Mouse (Mus musculus) spleen, adult 12 weeks (tissue): Measurements from ENCODE around the gene Copz2.

Experiments
- DNase-seq: peaks from one replicate; pipeline ENCODE4 v3.0.0; 2022; ENCODE audit warnings: low spot score

Copz2 gene

DNA sequence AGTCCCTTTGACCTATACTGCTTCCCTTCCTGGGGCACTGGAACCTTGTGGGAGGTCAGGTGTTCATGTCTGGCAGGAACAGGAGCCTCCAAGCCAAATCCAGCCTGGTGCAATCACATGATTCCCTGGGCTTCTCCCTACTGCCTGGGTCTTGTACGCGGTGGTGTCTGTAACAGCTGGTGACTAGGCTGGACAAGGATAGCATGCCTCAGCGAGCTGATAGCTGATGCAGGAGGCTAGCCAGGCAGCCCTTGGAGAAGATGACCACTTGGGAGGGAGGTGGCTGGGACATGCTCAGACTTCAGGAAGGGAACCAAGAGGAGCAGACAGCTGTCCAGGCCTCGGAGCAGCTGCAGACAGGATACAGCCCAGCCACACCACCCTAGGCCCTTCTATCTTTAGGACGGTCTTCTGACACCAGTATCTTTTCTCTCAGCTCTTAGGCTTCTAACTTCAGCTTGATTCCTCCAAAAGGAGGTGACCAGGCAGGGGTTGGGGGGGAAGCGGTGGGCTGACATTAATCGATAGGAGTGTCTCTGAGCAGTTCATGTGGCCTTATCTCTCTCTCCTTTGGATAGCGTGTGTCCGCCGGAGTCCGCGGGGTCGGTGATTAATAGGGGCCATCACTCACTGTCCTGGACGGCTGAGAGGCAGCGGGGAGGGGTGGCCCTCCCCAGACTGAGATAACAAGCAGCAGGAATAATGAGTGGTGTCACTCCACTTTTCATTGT is 56.9 kb downstream of the Copz2 start:
- no peak for DNase-seq

DNA sequence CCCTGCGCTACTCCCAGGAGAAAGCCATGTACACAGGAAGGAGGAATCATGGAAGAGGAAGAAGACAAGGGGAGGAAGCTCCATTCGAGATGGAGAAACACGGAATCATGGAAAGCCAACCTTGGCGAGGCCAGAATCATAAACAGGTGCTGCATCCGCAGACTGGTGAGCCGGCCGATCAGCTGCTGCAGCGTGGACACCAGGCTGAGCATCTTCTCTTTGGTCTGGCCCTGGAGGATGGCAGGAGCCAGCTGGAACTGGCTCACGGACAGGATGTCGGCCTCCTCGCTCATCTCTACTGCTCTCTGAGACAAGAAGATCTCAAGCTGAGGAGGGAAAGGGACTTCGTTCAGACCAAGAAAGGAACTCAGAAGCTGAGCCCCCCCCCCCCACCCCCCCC is 58.9 kb downstream of the Copz2 start:
- DNase-seq, result no peak

DNA sequence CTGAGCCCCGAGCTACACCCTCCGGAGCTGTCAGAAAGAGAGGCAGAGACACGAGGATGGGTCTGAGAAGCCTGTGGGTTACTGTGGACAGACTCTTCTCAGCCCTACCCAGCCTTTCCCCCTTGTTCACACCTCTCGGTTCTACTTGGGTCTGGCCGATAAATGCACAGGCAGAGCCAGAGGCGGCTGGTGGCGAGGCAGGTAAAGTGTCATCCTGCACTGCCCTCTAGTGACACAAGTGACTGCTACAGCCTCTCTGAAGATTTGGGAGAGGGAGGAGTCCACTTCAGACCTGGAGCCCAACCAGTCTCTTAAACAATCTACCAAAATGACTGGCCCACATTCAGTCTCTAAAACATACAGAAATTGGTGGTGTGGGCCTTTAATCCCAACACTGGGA is 60.3 kb downstream of the Copz2 start:
- DNase-seq, result peak; percentile 49
